Mouse (Mus musculus): Measurements from ENCODE around the gene Sec24b. TPM values are rescaled to one million over a fixed set of nuclear protein-coding genes. Genes with fewer than 3 reads are reported as not detected.

Sec24b gene
- total and polyA plus RNA-seq, 3 experiments: 18.6 to 56.3 (median 54.4) TPM

DNA sequence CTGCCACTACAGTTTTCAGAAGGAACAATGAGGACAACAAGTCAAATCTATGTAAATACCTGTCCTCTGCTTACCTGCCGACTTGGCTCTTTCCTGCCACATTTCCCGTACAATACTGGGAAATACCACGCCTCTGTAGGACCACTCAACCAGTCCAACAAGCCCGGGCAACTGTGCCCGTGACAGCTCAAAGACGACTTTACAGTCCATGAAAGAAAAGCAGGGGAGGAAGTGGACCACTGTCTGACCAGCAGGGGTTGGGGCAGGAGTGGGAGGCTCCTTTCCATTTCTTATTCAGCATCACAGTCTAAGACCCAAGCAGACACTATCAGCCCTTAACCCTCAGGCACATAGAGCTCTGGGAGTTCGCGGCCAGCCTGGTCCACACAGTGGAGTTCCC is 9.2 kb downstream of the Sec24b start:
- H3K27me3 ChIP-seq (ENCODE audit: control insufficient read depth in 1 of 2, insufficient read depth in 2 of 2, low read length in 2 of 2): no peaks in the 10 kb centered on the region
- no peak for TF ChIP-seq MYB (IDR thresholded peaks at IDR 0.05; ENCODE audit: low read depth, low read length)
- TF ChIP-seq USF1 (IDR thresholded peaks at IDR 0.05; ENCODE audit: low read depth, low read length): no peak
- no peak for TF ChIP-seq EP300 (IDR thresholded peaks at IDR 0.05; ENCODE audit: low read depth in 1 of 2, low read length in 2 of 2)
- no peak for TF ChIP-seq GATA1 (IDR thresholded peaks at IDR 0.05; ENCODE audit: low read depth, low read length)
- no peak for TF ChIP-seq JUND (IDR thresholded peaks at IDR 0.05; ENCODE audit: low read depth, low read length)
- TF ChIP-seq USF2 (IDR thresholded peaks at IDR 0.05; ENCODE audit: borderline replicate concordance in 1 of 2, insufficient read depth in 1 of 2, low read depth in 1 of 2, low read length in 2 of 2): no peak
- no peak for TF ChIP-seq POLR2AphosphoS5 (IDR thresholded peaks at IDR 0.05; ENCODE audit: borderline replicate concordance, low read depth, low read length)
- no peak for TF ChIP-seq POLR2A (IDR thresholded peaks at IDR 0.05; ENCODE audit: control insufficient read depth in 1 of 2, insufficient read depth in 1 of 2, low read depth in 1 of 2, low read length in 2 of 2, poor library complexity in 1 of 2)
- TF ChIP-seq NRF1 (IDR thresholded peaks at IDR 0.05; ENCODE audit: insufficient read depth, low read depth, low read length, poor library complexity, severe bottlenecking): no peak
- TF ChIP-seq BHLHE40 (IDR thresholded peaks at IDR 0.05; ENCODE audit: borderline replicate concordance, low read depth, low read length): no peak
- TF ChIP-seq CTCF (IDR thresholded peaks at IDR 0.05 in 2 of 3, conservative IDR thresholded peaks at IDR 0.05 in 1 of 3; ENCODE audit: control insufficient read depth in 1 of 3, insufficient read depth in 1 of 3, low read depth in 2 of 3, low read length in 3 of 3, poor library complexity in 1 of 3, severe bottlenecking in 1 of 3): no peak
- TF ChIP-seq E2F4 (IDR thresholded peaks at IDR 0.05; ENCODE audit: borderline replicate concordance, low read depth, low read length): no peak
- no peak for TF ChIP-seq ZNF384 (IDR thresholded peaks at IDR 0.05; ENCODE audit: low read depth, low read length)
- no peak for TF ChIP-seq HCFC1 (IDR thresholded peaks at IDR 0.05; ENCODE audit: low read depth, low read length)
- no peak for TF ChIP-seq CHD1 (IDR thresholded peaks at IDR 0.05; ENCODE audit: low read depth, low read length)
- TF ChIP-seq TCF12 (IDR thresholded peaks at IDR 0.05; ENCODE audit: low read depth, low read length): no peak
- TF ChIP-seq TBP (IDR thresholded peaks at IDR 0.05; ENCODE audit: low read depth, low read length): no peak
- no peak for TF ChIP-seq MAZ (IDR thresholded peaks at IDR 0.05; ENCODE audit: low read depth, low read length)
- TF ChIP-seq SIN3A (IDR thresholded peaks at IDR 0.05; ENCODE audit: low read length): no peak
- TF ChIP-seq RCOR1 (IDR thresholded peaks at IDR 0.05; ENCODE audit: low read depth, low read length): no peak
- no peak overlapping the region for H3K9ac ChIP-seq (ENCODE audit: control insufficient read depth, low read depth, low read length, poor library complexity, severe bottlenecking)
- H3K27ac ChIP-seq (ENCODE audit: control insufficient read depth, low read depth, low read length): no peak overlapping the region
- no peak for DNase-seq (ENCODE audit: low read depth, low spot score)
- peaks cover 49% of the 10 kb centered on the region for H3K79me2 ChIP-seq (ENCODE audit: control insufficient read depth, insufficient read depth, low read length, poor library complexity)
- 0 out of 4 replicates have a peak, but pooled peaks cover 0 to 3% of the 10 kb centered on the region in 2 experiments for H3K4me1 ChIP-seq (ENCODE audit: control insufficient read depth in 1 of 2, insufficient read depth in 2 of 2, low read length in 2 of 2)
- H3K4me3 ChIP-seq (ENCODE audit: control insufficient read depth in 1 of 2, insufficient read depth in 1 of 2, low read depth in 2 of 2, low read length in 2 of 2): no peak overlapping the region
- H3K36me3 ChIP-seq (ENCODE audit: control insufficient read depth in 1 of 2, insufficient read depth in 2 of 2, low read length in 2 of 2): peaks cover 3 to 4% of the 10 kb centered on the region in 2 experiments
- no peaks in the 10 kb centered on the region for H3K9me3 ChIP-seq (replicated peaks; ENCODE audit: insufficient read depth, low read length)

DNA sequence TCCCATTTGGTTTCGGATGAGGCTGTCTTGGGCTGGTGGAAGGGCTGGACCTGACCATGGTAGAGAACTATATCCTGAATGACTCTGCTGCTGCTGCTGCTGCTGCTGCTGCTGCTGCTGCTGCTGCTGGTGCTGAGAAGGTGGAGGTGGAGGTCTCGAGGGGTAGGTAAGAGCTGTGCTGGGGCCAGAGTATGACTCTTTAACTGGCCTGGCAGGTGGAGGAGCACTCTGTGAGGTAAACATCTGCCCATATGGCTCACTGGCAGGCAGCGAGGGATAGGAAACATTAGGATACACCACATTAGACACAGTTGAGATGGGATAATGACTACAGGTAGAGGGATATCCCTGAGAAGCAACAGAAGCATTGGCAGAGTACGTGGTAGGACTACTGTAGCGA is 20.6 kb downstream of the Sec24b start:
- Histone ChIP-seq H3K79me2 (ENCODE audit: control insufficient read depth, insufficient read depth, low read length, poor library complexity) (peaks cover 7% of the 10 kb centered on the region), H3K27me3 (ENCODE audit: control insufficient read depth in 1 of 2, insufficient read depth in 2 of 2, low read length in 2 of 2) (no peaks in the 10 kb centered on the region), H3K9me3 (replicated peaks; ENCODE audit: insufficient read depth, low read length) (no peaks in the 10 kb centered on the region), H3K9ac (ENCODE audit: control insufficient read depth, low read depth, low read length, poor library complexity, severe bottlenecking) (no peak overlapping the region), H3K27ac (ENCODE audit: control insufficient read depth, low read depth, low read length) (no peak overlapping the region), H3K4me1 (ENCODE audit: control insufficient read depth in 1 of 2, insufficient read depth in 2 of 2, low read length in 2 of 2) (peaks cover 2 to 14% of the 10 kb centered on the region in 2 experiments; a peak in 2 of 4 replicates), H3K36me3 (ENCODE audit: control insufficient read depth in 1 of 2, insufficient read depth in 2 of 2, low read length in 2 of 2) (peaks cover 13 to 19% of the 10 kb centered on the region in 2 experiments), H3K4me3 (ENCODE audit: control insufficient read depth in 1 of 2, insufficient read depth in 1 of 2, low read depth in 2 of 2, low read length in 2 of 2) (no peak overlapping the region)
- no peak for TF ChIP-seq RCOR1 (IDR thresholded peaks at IDR 0.05; ENCODE audit: low read depth, low read length)
- TF ChIP-seq GATA1 (IDR thresholded peaks at IDR 0.05; ENCODE audit: low read depth, low read length): no peak
- no peak for TF ChIP-seq TBP (IDR thresholded peaks at IDR 0.05; ENCODE audit: low read depth, low read length)
- no peak for TF ChIP-seq E2F4 (IDR thresholded peaks at IDR 0.05; ENCODE audit: borderline replicate concordance, low read depth, low read length)
- no peak for TF ChIP-seq MXI1 (IDR thresholded peaks at IDR 0.05; ENCODE audit: low read depth, low read length)
- no peak for TF ChIP-seq USF1 (IDR thresholded peaks at IDR 0.05; ENCODE audit: low read depth, low read length)
- TF ChIP-seq USF2 (IDR thresholded peaks at IDR 0.05; ENCODE audit: borderline replicate concordance in 1 of 2, insufficient read depth in 1 of 2, low read depth in 1 of 2, low read length in 2 of 2): no peak
- no peak for TF ChIP-seq NELFE (IDR thresholded peaks at IDR 0.05; ENCODE audit: low read depth, low read length)
- TF ChIP-seq UBTF (IDR thresholded peaks at IDR 0.05; ENCODE audit: borderline replicate concordance, insufficient read depth, low read depth, low read length): no peak
- no peak for TF ChIP-seq MEF2A (IDR thresholded peaks at IDR 0.05; ENCODE audit: extremely low read depth, insufficient replicate concordance, low read depth, low read length, poor library complexity, severe bottlenecking)
- DNase-seq (ENCODE audit: low read depth, low spot score): no peak
